Mouse (Mus musculus) neural tube, embryonic 14.5 days (tissue): Measurements from ENCODE around the gene Zc3h13. TPM values are rescaled to one million over a fixed set of nuclear protein-coding genes. Genes with fewer than 3 reads are reported as not detected.

Experiments used
- ATAC-seq: fragments of 200-750 bp; cut with Nextera tagmentation; 2 replicates; pipeline ENCODE4 v1.8.0; 2017; ENCODE audit warnings: low read depth, mild to moderate bottlenecking, moderate TSS enrichment, moderate library complexity
- H3K27ac ChIP-seq: fragments of 300-500 bp; sonication (generic); 2 replicates; pipeline ENCODE4 v1.5.1; 2014; ENCODE audit warnings: low read depth, mild to moderate bottlenecking, control low read depth, low read length, moderate library complexity, mixed read lengths
- H3K27me3 ChIP-seq: fragments of 300-500 bp; sonication (generic); 2 replicates; pipeline ENCODE4 v1.6.1; 2014; ENCODE audit warnings: low read length; ENCODE audit not compliant: control insufficient read depth, insufficient read depth
- H3K36me3 ChIP-seq: fragments of 300-500 bp; sonication (generic); 2 replicates; pipeline ENCODE4 v1.6.1; 2014; ENCODE audit warnings: low read length, mixed read lengths; ENCODE audit not compliant: control insufficient read depth, insufficient read depth
- H3K4me1 ChIP-seq: fragments of 300-500 bp; sonication (generic); 2 replicates; pipeline ENCODE4 v1.6.1; 2014; ENCODE audit warnings: low read length; ENCODE audit not compliant: control insufficient read depth, insufficient read depth
- H3K4me2 ChIP-seq: fragments of 300-500 bp; sonication (generic); 2 replicates; pipeline ENCODE4 v1.6.1; 2014; ENCODE audit warnings: mild to moderate bottlenecking, low read depth, low read length, control low read depth
- H3K4me3 ChIP-seq: fragments of 300-500 bp; sonication (generic); 2 replicates; pipeline ENCODE4 v1.5.1; 2014; ENCODE audit warnings: low read depth, low read length, control low read depth, mixed read lengths
- H3K9ac ChIP-seq: fragments of 300-500 bp; sonication (generic); replicated peaks from 2 replicates; pipeline ENCODE4 v1.6.1; 2014; ENCODE audit warnings: low read depth, mild to moderate bottlenecking, control low read depth, low read length, mixed read lengths
- H3K9me3 ChIP-seq: fragments of 300-500 bp; sonication (generic); 2 replicates; pipeline ENCODE4 v1.6.1; 2016; ENCODE audit warnings: low read length; ENCODE audit not compliant: control insufficient read depth
- WGBS: fragments of 180-500 bp; shearing (Covaris S2); extraction: QIAGEN DNeasy Blood & Tissue Kit; methylation state at CpG from one replicate; pipeline ENCODE4 v1.1.7; 2014; 5-methylcytosine and 5-hydroxymethylcytosine counted together
- polyA plus RNA-seq: library from polyadenylated mRNA; unstranded; fragments of >200 nt; fragmentation: Nextera tagmentation; extraction: Ambion mirVana; gene quantifications from 2 replicates; pipeline ENCODE4 v1.2.1, GENCODE M21; 2014

Gene Zc3h13
- polyA plus RNA-seq, result 39.4 and 41.3 TPM in 2 replicates

- Histone ChIP-seq H3K9ac (peak within 1 kb of the TSS; percentile 78), H3K4me2 (peak within 1 kb of the TSS; percentile 76)
Observed at GRCm38 (mm10) chr14:75284193-75284915, at the start of gene Zc3h13. Gene Zc3h13, plus strand, starts transcription at chr14:75284373.

GRCm38 (mm10) chr14:75235552-75235951, 48.6 kb upstream of the Zc3h13 start:
- no peak overlapping the region for H3K4me3 ChIP-seq
- WGBS, result 52% methylated on average over 8 of the region's 8 CpGs

More at GRCm38 (mm10) chr14:75284193-75284915, at the start of gene Zc3h13:
- no peaks in the 10 kb centered on the region for H3K27me3 ChIP-seq
- peaks cover 8% of the 10 kb centered on the region for H3K4me1 ChIP-seq
- no peaks in the 10 kb centered on the region for H3K36me3 ChIP-seq
- peak within 1 kb of the TSS; percentile 99 for H3K4me3 ChIP-seq
- H3K27ac ChIP-seq, result peak within 1 kb of the TSS; percentile 89
- under 1% methylated on average over 61 of the region's 61 CpGs for WGBS
- ATAC-seq, result peak; percentile 99
- H3K9me3 ChIP-seq, result no peaks in the 10 kb centered on the region

GRCm38 (mm10) chr14:75235955-75236635, 48.1 kb upstream of the Zc3h13 start:
- H3K9ac ChIP-seq, result no peak overlapping the region
- no peaks in the 10 kb centered on the region for H3K27me3 ChIP-seq
- no peaks in the 10 kb centered on the region for H3K36me3 ChIP-seq
- H3K4me2 ChIP-seq, result peak overlapping the region; percentile 24; the same call in 1 of the 2 replicates
- ATAC-seq, result peak; percentile 87
- peaks cover 5% of the 10 kb centered on the region; the same call in 1 of the 2 replicates for H3K4me1 ChIP-seq
- 0 out of 2 replicates have a peak overlapping the region, but pooled peaks have one; percentile 8 for H3K27ac ChIP-seq
- no peaks in the 10 kb centered on the region for H3K9me3 ChIP-seq
- H3K4me3 ChIP-seq, result no peak overlapping the region
- WGBS, result 21% methylated on average over 9 of the region's 9 CpGs

More at GRCm38 (mm10) chr14:75235552-75235951, 48.6 kb upstream of the Zc3h13 start:
- H3K36me3 ChIP-seq, result no peaks in the 10 kb centered on the region
- H3K9me3 ChIP-seq, result no peaks in the 10 kb centered on the region
- no peaks in the 10 kb centered on the region for H3K27me3 ChIP-seq
- H3K27ac ChIP-seq, result 0 out of 2 replicates have a peak overlapping the region, but pooled peaks have one; percentile 0
- H3K9ac ChIP-seq, result no peak overlapping the region
- peaks cover 5% of the 10 kb centered on the region; the same call in 1 of the 2 replicates for H3K4me1 ChIP-seq
- H3K4me2 ChIP-seq, result peak overlapping the region; percentile 24; the same call in 1 of the 2 replicates
- ATAC-seq, result peak; percentile 29; the same call in 1 of the 2 replicates

DNA sequence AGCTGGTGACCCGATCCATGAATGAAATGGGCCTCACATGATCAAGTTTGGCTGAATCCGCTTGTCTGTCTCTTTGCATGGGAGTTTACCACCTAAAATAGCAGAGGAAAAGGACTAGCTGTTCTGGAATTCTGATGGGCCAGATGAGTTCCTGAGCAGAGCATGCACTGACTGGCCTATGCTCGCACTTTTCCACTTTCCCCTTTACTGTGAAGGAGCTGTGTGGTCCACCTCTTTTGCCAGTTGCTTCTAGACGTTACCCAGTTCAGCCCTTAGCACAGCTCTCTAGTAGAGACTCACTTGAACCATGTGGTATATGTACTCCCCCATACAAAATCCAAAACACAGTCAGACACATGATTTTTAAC, 47.6 kb upstream of the Zc3h13 start:
- Histone ChIP-seq H3K36me3 (no peaks in the 10 kb centered on the region), H3K27me3 (no peaks in the 10 kb centered on the region), H3K4me3 (no peak overlapping the region), H3K4me2 (no peak overlapping the region), H3K9me3 (no peaks in the 10 kb centered on the region), H3K9ac (no peak overlapping the region), H3K4me1 (peaks cover 5% of the 10 kb centered on the region; the same call in 1 of the 2 replicates), H3K27ac (0 out of 2 replicates have a peak overlapping the region, but pooled peaks have one; percentile 8)
- 60% methylated on average over 4 of the region's 4 CpGs for WGBS
- no peak for ATAC-seq

DNA sequence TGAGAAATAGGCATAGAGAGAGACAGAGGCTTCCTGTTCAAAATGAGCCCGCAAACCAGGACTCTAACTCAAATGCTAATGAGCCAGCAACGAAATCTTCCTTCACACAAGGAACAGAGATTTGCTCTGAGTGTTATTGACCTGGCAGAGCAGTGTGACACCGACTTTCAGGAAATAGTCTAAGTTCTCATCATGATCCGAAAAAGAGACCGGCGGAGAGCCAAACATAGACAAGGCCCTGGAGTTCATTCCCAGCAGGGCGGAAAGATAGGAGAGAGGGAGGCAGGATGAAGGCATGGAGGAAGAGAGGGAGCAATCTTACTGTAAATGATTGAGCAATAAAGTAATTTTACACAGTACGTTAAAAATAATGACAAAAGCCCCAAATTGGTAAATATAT, 47.1 kb upstream of the Zc3h13 start:
- Histone ChIP-seq H3K4me1 (peaks cover 5% of the 10 kb centered on the region; the same call in 1 of the 2 replicates), H3K27ac (no peak overlapping the region), H3K27me3 (no peaks in the 10 kb centered on the region), H3K36me3 (no peaks in the 10 kb centered on the region), H3K9me3 (no peaks in the 10 kb centered on the region), H3K4me2 (no peak overlapping the region), H3K9ac (no peak overlapping the region), H3K4me3 (no peak overlapping the region)
- 67% methylated on average over 8 of the region's 8 CpGs for WGBS
- ATAC-seq, result no peak

GRCm38 (mm10) chr14:75238054-75238692, 46.0 kb upstream of the Zc3h13 start:
- WGBS, result 95% methylated on average over 6 of the region's 6 CpGs
- H3K4me2 ChIP-seq, result no peak overlapping the region
- no peaks in the 10 kb centered on the region for H3K9me3 ChIP-seq
- H3K27me3 ChIP-seq, result no peaks in the 10 kb centered on the region
- ATAC-seq, result no peak
- H3K4me1 ChIP-seq, result peaks cover 5% of the 10 kb centered on the region; the same call in 1 of the 2 replicates
- no peak overlapping the region for H3K27ac ChIP-seq
- H3K36me3 ChIP-seq, result no peaks in the 10 kb centered on the region
- no peak overlapping the region for H3K4me3 ChIP-seq
- H3K9ac ChIP-seq, result no peak overlapping the region

DNA sequence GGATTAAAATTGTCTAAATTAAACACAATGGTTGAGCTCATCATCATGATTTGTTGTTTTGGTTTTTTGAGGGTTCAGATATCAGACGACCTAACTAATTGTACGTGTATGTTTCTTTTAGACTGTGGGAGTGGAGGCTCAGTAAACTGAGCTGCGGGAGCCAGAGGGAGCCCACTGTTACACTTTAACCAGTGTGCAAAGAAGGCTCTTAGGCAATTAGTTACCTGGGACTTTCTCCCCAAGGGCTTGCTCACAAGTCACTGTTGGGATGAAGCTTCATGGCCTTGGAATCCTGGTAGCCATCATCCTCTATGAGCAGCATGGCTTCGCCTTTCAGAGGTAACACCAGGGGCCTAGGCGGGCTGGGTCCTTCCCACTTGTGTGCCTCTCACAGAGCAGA, 42.1 kb upstream of the Zc3h13 start, which contains the start of gene Cpb2:
Gene Cpb2 (plus strand): TSS at position 201 of the 400 bp plus-strand sequence.
- WGBS, result 91% methylated on average over 5 of the region's 5 CpGs
- Histone ChIP-seq H3K27me3 (no peaks in the 10 kb centered on the region), H3K36me3 (no peaks in the 10 kb centered on the region), H3K4me3 (no peak within 1 kb of the TSS), H3K4me2 (no peak within 1 kb of the TSS), H3K27ac (no peak within 1 kb of the TSS), H3K9me3 (no peaks in the 10 kb centered on the region), H3K9ac (no peak within 1 kb of the TSS), H3K4me1 (no peaks in the 10 kb centered on the region)
- ATAC-seq, result no peak

DNA sequence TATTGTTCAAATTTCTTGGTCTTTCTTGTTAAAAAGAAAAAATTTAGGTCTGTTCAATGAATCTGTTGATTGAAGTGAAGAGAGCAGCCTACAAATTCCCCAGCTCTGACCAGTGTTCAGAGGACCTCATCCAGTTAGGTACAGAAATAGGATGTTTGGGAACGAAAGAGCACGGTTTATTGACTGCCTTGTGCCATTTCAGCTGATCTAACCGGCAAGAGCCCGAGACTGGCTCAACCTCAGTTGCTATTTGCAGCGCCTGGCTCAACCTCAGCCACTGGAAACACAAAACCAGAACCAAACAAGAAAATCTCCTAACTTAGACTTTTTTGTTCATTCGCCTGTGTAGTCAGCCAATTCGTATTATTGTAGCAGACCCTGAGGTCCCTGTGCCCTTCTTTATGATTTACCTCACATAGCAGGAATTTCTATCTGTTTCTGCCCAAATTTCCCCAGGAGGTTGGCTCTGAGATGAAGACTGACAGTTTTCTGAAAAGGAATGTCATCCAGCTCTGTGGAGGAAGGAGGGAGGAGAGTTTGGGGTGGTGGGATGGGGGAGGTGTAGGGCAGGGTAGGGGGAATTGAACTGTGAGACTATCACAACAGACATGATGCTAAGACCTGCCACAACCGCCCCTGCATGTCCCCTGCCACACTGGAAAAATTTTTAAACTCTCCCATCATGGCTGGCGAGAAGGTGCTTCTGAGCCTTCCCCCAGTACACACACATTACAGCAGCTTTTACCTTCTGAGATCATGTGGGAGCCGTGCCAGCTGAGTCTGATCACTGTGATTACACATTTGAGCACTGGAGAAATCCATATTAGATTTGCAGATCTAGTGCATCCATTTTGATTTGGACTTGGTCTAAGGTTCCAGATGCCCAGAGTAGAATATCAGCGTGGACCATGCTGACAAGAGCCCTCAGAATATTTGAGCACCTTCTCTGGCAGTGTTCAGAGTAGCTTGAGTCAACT, 37.9 kb upstream of the Zc3h13 start:
- Histone ChIP-seq H3K36me3 (no peaks in the 10 kb centered on the region), H3K4me3 (no peak overlapping the region), H3K27me3 (no peaks in the 10 kb centered on the region), H3K9ac (no peak overlapping the region), H3K4me1 (no peaks in the 10 kb centered on the region), H3K4me2 (no peak overlapping the region), H3K27ac (no peak overlapping the region), H3K9me3 (no peaks in the 10 kb centered on the region)
- ATAC-seq, result no peak
- 86% methylated on average over 11 of the region's 11 CpGs for WGBS
